Mouse (Mus musculus) hindbrain, embryonic 12.5 days (tissue): ENCODE data around the gene Sipa1l3. TPM values are rescaled to one million over a fixed set of nuclear protein-coding genes. Genes with fewer than 3 reads are reported as not detected.

ENCODE experiments used
- ATAC-seq: fragments of 200-750 bp; cut with Nextera tagmentation; 2 replicates; pipeline ENCODE4 v1.8.0; 2017; ENCODE audit warnings: moderate TSS enrichment; ENCODE audit not compliant: low FRiP score
- H3K27ac ChIP-seq: fragments of 300-500 bp; sonication (generic); 2 replicates; pipeline ENCODE4 v1.5.1; 2016; ENCODE audit warnings: mild to moderate bottlenecking
- H3K27me3 ChIP-seq: fragments of 300-500 bp; sonication (generic); 2 replicates; pipeline ENCODE4 v1.6.1; 2016; ENCODE audit warnings: mild to moderate bottlenecking
- H3K36me3 ChIP-seq: fragments of 300-500 bp; sonication (generic); 2 replicates; pipeline ENCODE4 v1.6.1; 2016; ENCODE audit warnings: mild to moderate bottlenecking
- H3K4me1 ChIP-seq: fragments of 300-500 bp; sonication (generic); 2 replicates; pipeline ENCODE4 v1.6.1; 2016
- H3K4me2 ChIP-seq: fragments of 300-500 bp; sonication (generic); replicated peaks from 2 replicates; pipeline ENCODE4 v1.6.1; 2016; ENCODE audit warnings: mild to moderate bottlenecking
- H3K4me3 ChIP-seq: fragments of 300-500 bp; sonication (generic); 2 replicates; pipeline ENCODE4 v1.5.1; 2016; ENCODE audit warnings: mild to moderate bottlenecking
- H3K9ac ChIP-seq: fragments of 300-500 bp; sonication (generic); 2 replicates; pipeline ENCODE4 v1.6.1; 2016; ENCODE audit warnings: mild to moderate bottlenecking, moderate library complexity
- H3K9me3 ChIP-seq: fragments of 300-500 bp; sonication (generic); replicated peaks from 2 replicates; pipeline ENCODE4 v1.6.1; 2016; ENCODE audit warnings: mild to moderate bottlenecking
- WGBS: fragments of 180-500 bp; shearing (Covaris S2); methylation state at CpG from one replicate; pipeline ENCODE4 v1.1.7; 2016; 5-methylcytosine and 5-hydroxymethylcytosine counted together
- polyA plus RNA-seq: library from polyadenylated mRNA; unstranded; fragments of >200 nt; fragmentation: Nextera tagmentation; extraction: Ambion mirVana; gene quantifications from 2 replicates; pipeline ENCODE4 v1.2.1, GENCODE M21; 2016

Gene Sipa1l3
- polyA plus RNA-seq, 1 experiment from 2014 or later, result 15.9 TPM

- no peaks in the 10 kb centered on the region for H3K36me3 ChIP-seq
- H3K4me3 ChIP-seq, result no peak overlapping the region
- H3K27me3 ChIP-seq, result no peaks in the 10 kb centered on the region
- ATAC-seq, result no peak
- no peak overlapping the region for H3K4me2 ChIP-seq
- WGBS, result 65% methylated on average over 2 of the region's 2 CpGs
- no peak overlapping the region for H3K27ac ChIP-seq
- no peaks in the 10 kb centered on the region for H3K9me3 ChIP-seq
- H3K9ac ChIP-seq, result no peak overlapping the region
- peaks cover 35% of the 10 kb centered on the region for H3K4me1 ChIP-seq
Measured at GRCm38 (mm10) chr7:29416906-29417305, 101.5 kb downstream of the Sipa1l3 start.

DNA sequence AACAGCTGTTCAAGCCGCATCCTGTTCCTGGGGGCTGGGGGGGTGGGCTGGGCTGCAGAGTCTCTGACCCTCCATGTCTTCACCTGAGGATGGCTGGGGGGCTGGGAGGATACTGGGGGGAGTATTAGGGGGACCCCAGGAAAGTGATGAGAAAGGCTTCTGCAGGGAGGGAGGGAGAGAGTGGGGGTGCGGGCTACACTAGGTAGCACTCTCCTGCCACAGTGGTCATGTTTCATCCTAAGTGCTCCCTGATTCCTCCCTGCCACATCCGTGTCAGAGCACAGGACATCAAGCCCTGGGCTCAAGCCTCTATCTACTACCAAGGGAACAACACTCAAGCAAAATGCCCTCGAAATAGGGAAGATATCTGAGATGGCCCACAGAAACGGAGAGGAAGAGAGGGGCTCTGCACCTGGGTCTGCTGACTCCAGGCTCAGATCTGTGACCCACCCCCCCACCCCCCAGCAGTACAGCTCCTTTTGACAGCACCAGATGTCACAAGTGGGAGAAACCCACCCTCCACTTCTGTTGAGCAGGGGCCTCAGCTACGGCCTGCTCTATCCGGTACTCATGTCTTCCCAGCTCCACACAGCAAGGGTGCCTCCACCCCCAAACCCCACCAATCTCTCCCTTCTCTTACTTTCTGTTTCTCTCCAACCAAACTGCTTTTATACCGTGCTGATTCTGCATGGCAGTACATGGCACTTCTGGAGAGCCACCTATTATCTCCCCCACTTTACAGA, 106.4 kb downstream of the Sipa1l3 start:
- WGBS, result 59% methylated on average over 8 of the region's 8 CpGs
- H3K4me3 ChIP-seq, result no peak overlapping the region
- no peak overlapping the region for H3K9ac ChIP-seq
- no peaks in the 10 kb centered on the region for H3K36me3 ChIP-seq
- no peaks in the 10 kb centered on the region for H3K27me3 ChIP-seq
- H3K9me3 ChIP-seq, result no peaks in the 10 kb centered on the region
- H3K4me1 ChIP-seq, result peaks cover 23% of the 10 kb centered on the region
- 0 out of 2 replicates have a peak, but pooled peaks have one; percentile 2 for ATAC-seq
- H3K4me2 ChIP-seq, result no peak overlapping the region
- H3K27ac ChIP-seq, result no peak overlapping the region; the same call in 1 of the 2 replicates

DNA sequence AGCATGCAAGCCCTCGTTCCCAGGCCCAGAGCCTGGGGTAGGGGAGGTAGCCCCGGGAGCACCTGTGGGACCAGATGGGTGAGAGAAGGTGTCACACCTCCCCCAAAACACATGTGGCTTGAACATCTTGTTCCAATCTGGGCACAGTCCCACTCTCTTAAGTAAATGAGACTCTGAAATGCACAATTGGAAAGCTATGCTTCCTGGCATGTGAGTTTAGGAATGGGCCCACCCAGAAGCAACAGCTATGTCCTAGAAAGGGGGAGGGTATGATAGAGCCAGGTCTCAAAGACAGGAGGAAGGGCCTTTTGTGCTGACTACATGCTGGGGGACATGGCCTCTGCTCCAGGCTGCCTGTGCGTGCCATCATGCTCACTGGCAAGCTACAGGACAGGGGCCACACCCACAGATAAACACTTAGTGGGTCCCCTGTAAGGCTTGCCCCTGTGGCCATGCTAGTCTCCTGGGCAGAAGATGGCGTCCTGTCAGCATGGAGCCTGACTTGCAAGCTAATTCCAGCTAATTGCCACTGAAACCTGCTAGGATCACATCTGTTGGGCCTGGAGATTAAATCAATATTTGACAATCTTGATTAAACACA, 107.1 kb downstream of the Sipa1l3 start:
- Histone ChIP-seq H3K36me3 (no peaks in the 10 kb centered on the region), H3K4me1 (peaks cover 21% of the 10 kb centered on the region), H3K4me3 (no peak overlapping the region), H3K4me2 (no peak overlapping the region), H3K27me3 (no peaks in the 10 kb centered on the region), H3K9ac (no peak overlapping the region), H3K27ac (no peak overlapping the region), H3K9me3 (no peaks in the 10 kb centered on the region)
- WGBS, result 51% methylated on average over 4 of the region's 4 CpGs
- peak; percentile 47 for ATAC-seq

GRCm38 (mm10) chr7:29410402-29410801, 108.0 kb downstream of the Sipa1l3 start:
- Histone ChIP-seq H3K27me3 (no peaks in the 10 kb centered on the region), H3K4me3 (no peak overlapping the region), H3K27ac (no peak overlapping the region), H3K4me2 (no peak overlapping the region), H3K9ac (no peak overlapping the region), H3K4me1 (peaks cover 21% of the 10 kb centered on the region), H3K9me3 (no peaks in the 10 kb centered on the region), H3K36me3 (no peaks in the 10 kb centered on the region)
- no peak for ATAC-seq
- 86% methylated on average over 8 of the region's 8 CpGs for WGBS

DNA sequence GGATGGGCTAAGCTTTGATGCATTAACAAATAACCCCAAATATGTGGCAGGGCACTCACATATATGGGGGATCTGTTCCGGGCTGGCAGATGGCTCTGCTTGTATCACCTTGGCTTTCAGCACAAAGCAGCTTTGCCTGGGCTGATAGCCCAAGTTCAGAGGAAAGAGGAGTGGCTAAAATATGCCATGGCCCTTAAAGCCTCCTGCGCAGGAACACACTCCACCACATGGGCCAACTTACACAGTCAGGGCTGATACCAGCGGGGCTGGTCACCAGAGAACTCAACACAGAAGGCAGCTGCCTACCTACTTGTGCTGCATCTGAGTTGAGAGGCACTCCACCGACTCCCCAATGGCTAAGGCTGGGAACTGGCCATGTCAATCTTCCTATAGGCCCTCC, 111.6 kb downstream of the Sipa1l3 start:
- no peak for ATAC-seq
- Histone ChIP-seq H3K36me3 (no peaks in the 10 kb centered on the region), H3K9me3 (no peaks in the 10 kb centered on the region), H3K27me3 (no peaks in the 10 kb centered on the region), H3K4me2 (no peak overlapping the region), H3K4me3 (no peak overlapping the region), H3K27ac (no peak overlapping the region), H3K4me1 (peaks cover 12% of the 10 kb centered on the region), H3K9ac (no peak overlapping the region)
- 85% methylated on average over 4 of the region's 4 CpGs for WGBS

GRCm38 (mm10) chr7:29404126-29404525, 114.3 kb downstream of the Sipa1l3 start:
- no peak for ATAC-seq
- Histone ChIP-seq H3K4me1 (no peaks in the 10 kb centered on the region), H3K4me3 (no peak overlapping the region), H3K27me3 (no peaks in the 10 kb centered on the region), H3K9me3 (no peaks in the 10 kb centered on the region), H3K4me2 (no peak overlapping the region), H3K27ac (no peak overlapping the region), H3K9ac (no peak overlapping the region), H3K36me3 (peaks cover 17% of the 10 kb centered on the region)
- WGBS, result 92% methylated on average over 2 of the region's 2 CpGs

DNA sequence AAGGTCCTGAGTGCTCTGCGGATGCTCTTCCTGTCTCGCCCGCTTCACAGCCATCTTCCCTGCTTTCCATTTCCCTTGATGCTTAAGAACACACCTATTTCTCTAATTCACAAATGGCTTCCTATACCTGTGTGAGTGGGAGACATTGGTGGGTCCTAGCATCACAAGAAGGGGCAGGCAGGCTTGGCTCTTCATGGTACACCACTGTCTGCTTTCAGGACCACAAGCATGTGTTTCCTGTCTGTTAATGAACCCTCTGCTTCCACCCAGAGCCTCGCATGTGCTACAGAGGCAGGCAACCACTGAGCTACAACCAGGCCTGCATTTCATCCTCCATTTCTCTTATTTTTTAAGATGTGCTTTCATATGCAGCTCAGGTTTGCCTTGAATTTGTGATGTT, 116.4 kb downstream of the Sipa1l3 start:
- Histone ChIP-seq H3K4me2 (no peak overlapping the region), H3K9ac (no peak overlapping the region), H3K36me3 (peaks cover 22% of the 10 kb centered on the region), H3K4me1 (no peaks in the 10 kb centered on the region), H3K27me3 (no peaks in the 10 kb centered on the region), H3K27ac (no peak overlapping the region), H3K9me3 (no peaks in the 10 kb centered on the region), H3K4me3 (no peak overlapping the region)
- ATAC-seq, result no peak
- WGBS, result 92% methylated on average over 4 of the region's 4 CpGs

DNA sequence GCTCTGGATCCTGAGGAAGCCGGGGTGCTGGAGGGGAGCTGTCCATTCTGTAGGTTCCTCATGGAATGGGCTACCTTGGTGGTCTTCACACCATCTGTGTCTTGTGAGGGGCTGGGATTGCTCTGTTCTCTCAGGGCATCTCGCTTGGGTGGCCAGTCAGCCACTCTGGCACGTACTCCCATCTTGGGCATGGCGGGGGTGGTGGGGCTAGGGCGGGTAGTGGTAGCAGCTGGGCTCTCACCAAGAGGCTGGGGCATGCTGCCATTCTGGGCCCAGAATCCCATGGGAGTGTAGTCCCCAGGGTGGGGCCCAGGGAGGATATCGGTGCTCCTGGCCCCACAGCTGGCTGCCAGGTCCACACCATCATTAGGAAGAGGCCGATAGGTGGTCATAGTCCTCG, 118.0 kb downstream of the Sipa1l3 start:
- no peak overlapping the region for H3K4me3 ChIP-seq
- no peak overlapping the region for H3K27ac ChIP-seq
- no peak overlapping the region for H3K4me2 ChIP-seq
- H3K4me1 ChIP-seq, result no peaks in the 10 kb centered on the region
- H3K36me3 ChIP-seq, result peaks cover 31% of the 10 kb centered on the region
- H3K9me3 ChIP-seq, result no peaks in the 10 kb centered on the region
- H3K9ac ChIP-seq, result no peak overlapping the region
- WGBS, result 95% methylated on average over 8 of the region's 8 CpGs
- no peak for ATAC-seq
- H3K27me3 ChIP-seq, result no peaks in the 10 kb centered on the region

GRCm38 (mm10) chr7:29399056-29399455, 119.4 kb downstream of the Sipa1l3 start:
- ATAC-seq, result no peak
- H3K27ac ChIP-seq, result no peak overlapping the region
- no peak overlapping the region for H3K9ac ChIP-seq
- H3K4me1 ChIP-seq, result no peaks in the 10 kb centered on the region
- H3K27me3 ChIP-seq, result no peaks in the 10 kb centered on the region
- WGBS, result 97% methylated on average over 9 of the region's 9 CpGs
- H3K4me3 ChIP-seq, result no peak overlapping the region
- peaks cover 36% of the 10 kb centered on the region for H3K36me3 ChIP-seq
- no peak overlapping the region for H3K4me2 ChIP-seq
- H3K9me3 ChIP-seq, result no peaks in the 10 kb centered on the region

GRCm38 (mm10) chr7:29397486-29397885, 121.0 kb downstream of the Sipa1l3 start:
- H3K4me2 ChIP-seq, result no peak overlapping the region
- no peak overlapping the region for H3K27ac ChIP-seq
- H3K4me1 ChIP-seq, result no peaks in the 10 kb centered on the region
- H3K27me3 ChIP-seq, result no peaks in the 10 kb centered on the region
- peaks cover 42% of the 10 kb centered on the region for H3K36me3 ChIP-seq
- ATAC-seq, result no peak
- WGBS, result 90% methylated on average over 3 of the region's 3 CpGs
- H3K4me3 ChIP-seq, result no peak overlapping the region
- H3K9me3 ChIP-seq, result no peaks in the 10 kb centered on the region
- no peak overlapping the region for H3K9ac ChIP-seq

- peaks cover 42% of the 10 kb centered on the region for H3K36me3 ChIP-seq
- H3K27me3 ChIP-seq, result no peaks in the 10 kb centered on the region
- WGBS, result 95% methylated on average over 16 of the region's 16 CpGs
- no peak overlapping the region for H3K4me2 ChIP-seq
- ATAC-seq, result no peak
- H3K27ac ChIP-seq, result no peak overlapping the region
- H3K9ac ChIP-seq, result no peak overlapping the region
- peaks cover 4% of the 10 kb centered on the region; the same call in 1 of the 2 replicates for H3K4me1 ChIP-seq
- no peaks in the 10 kb centered on the region for H3K9me3 ChIP-seq
- H3K4me3 ChIP-seq, result no peak overlapping the region
Measured at GRCm38 (mm10) chr7:29396943-29397340, 121.5 kb downstream of the Sipa1l3 start.

- H3K4me2 ChIP-seq, result no peak overlapping the region
- ATAC-seq, result no peak
- peaks cover 5% of the 10 kb centered on the region; the same call in 1 of the 2 replicates for H3K4me1 ChIP-seq
- no peaks in the 10 kb centered on the region for H3K9me3 ChIP-seq
- no peak overlapping the region for H3K9ac ChIP-seq
- 92% methylated on average over 12 of the region's 12 CpGs for WGBS
- H3K4me3 ChIP-seq, result no peak overlapping the region
- H3K27me3 ChIP-seq, result no peaks in the 10 kb centered on the region
- peaks cover 42% of the 10 kb centered on the region for H3K36me3 ChIP-seq
- no peak overlapping the region for H3K27ac ChIP-seq
Measured at GRCm38 (mm10) chr7:29396216-29396942, 122.1 kb downstream of the Sipa1l3 start.
